Mouse (Mus musculus) MEL (cell line): ENCODE measurements around the gene Ces2h.
A peak's percentile ranks its signal among the peaks of the same experiment; 100 is the strongest.

Source experiments
- CTCF ChIP-seq, 3 experiments: IDR thresholded peaks in 2 of 3; conservative IDR thresholded peaks in 1 of 3; 2 replicates each; pipeline ENCODE4 v1.5.1; 2011 to 2012; ENCODE audit warnings: low read length in 3 of 3, low read depth in 2 of 3, mild to moderate bottlenecking in 2 of 3, improper control_type of control experiment in 1 of 3, inconsistent platforms in 1 of 3, mixed read lengths in 1 of 3, moderate library complexity in 1 of 3; ENCODE audit not compliant: control insufficient read depth in 1 of 3, insufficient read depth in 1 of 3, poor library complexity in 1 of 3, severe bottlenecking in 1 of 3
- EP300 ChIP-seq, 2 experiments: IDR thresholded peaks; 2 replicates each; pipeline ENCODE4 v1.6.1; 2011; ENCODE audit warnings: improper control_type of control experiment in 2 of 2, low read length in 2 of 2, low read depth in 1 of 2, mild to moderate bottlenecking in 1 of 2
- GATA1 ChIP-seq: IDR thresholded peaks from 2 replicates; pipeline ENCODE4 v1.6.1; 2011; ENCODE audit warnings: low read depth, low read length, improper control_type of control experiment
- HCFC1 ChIP-seq: IDR thresholded peaks from 2 replicates; pipeline ENCODE4 v1.6.1; 2012; ENCODE audit warnings: low read depth, mild to moderate bottlenecking, inconsistent platforms, low read length, improper control_type of control experiment, moderate library complexity
- KAT2A ChIP-seq: conservative IDR thresholded peaks from 2 replicates; pipeline ENCODE4 v1.6.1; 2012; ENCODE audit warnings: low read depth, low read length, improper control_type of control experiment, inconsistent platforms
- MAZ ChIP-seq: IDR thresholded peaks from 2 replicates; pipeline ENCODE4 v1.6.1; 2012; ENCODE audit warnings: low read depth, mild to moderate bottlenecking, inconsistent platforms, low read length, improper control_type of control experiment
- POLR2A ChIP-seq, 2 experiments: IDR thresholded peaks; 2 replicates each; pipeline ENCODE4 v1.6.1; 2011 to 2012; ENCODE audit warnings: low read length in 2 of 2, mild to moderate bottlenecking in 2 of 2, control low read depth in 1 of 2, improper control_type of control experiment in 1 of 2, low read depth in 1 of 2, moderate library complexity in 1 of 2; ENCODE audit not compliant: control insufficient read depth in 1 of 2, insufficient read depth in 1 of 2, poor library complexity in 1 of 2
- USF2 ChIP-seq, 2 experiments: IDR thresholded peaks; 2 replicates each; pipeline ENCODE4 v1.6.1; 2011 to 2012; ENCODE audit warnings: improper control_type of control experiment in 2 of 2, low read length in 2 of 2, borderline replicate concordance in 1 of 2, inconsistent platforms in 1 of 2, low read depth in 1 of 2, mild to moderate bottlenecking in 1 of 2; ENCODE audit not compliant: insufficient read depth in 1 of 2

GRCm38 (mm10) chr8:105011136-105011535 is 10.5 kb downstream of the Ces2h start:
- no peak for TF ChIP-seq MAZ
- TF ChIP-seq POLR2A (IDR thresholded peaks at IDR 0.05; ENCODE audit: control insufficient read depth in 1 of 2, insufficient read depth in 1 of 2, low read depth in 1 of 2, low read length in 2 of 2, poor library complexity in 1 of 2): no peak
- TF ChIP-seq GATA1: no peak
- TF ChIP-seq CTCF (IDR thresholded peaks at IDR 0.05 in 2 of 3, conservative IDR thresholded peaks at IDR 0.05 in 1 of 3; ENCODE audit: control insufficient read depth in 1 of 3, insufficient read depth in 1 of 3, low read depth in 2 of 3, low read length in 3 of 3, poor library complexity in 1 of 3, severe bottlenecking in 1 of 3): peak; percentile 44 to 66 (median 52); a peak in 5 of 6 replicates
- no peak for TF ChIP-seq USF2 (IDR thresholded peaks at IDR 0.05; ENCODE audit: borderline replicate concordance in 1 of 2, insufficient read depth in 1 of 2, low read depth in 1 of 2, low read length in 2 of 2)
- TF ChIP-seq KAT2A: no peak
- no peak for TF ChIP-seq EP300 (IDR thresholded peaks at IDR 0.05; ENCODE audit: low read depth in 1 of 2, low read length in 2 of 2)
- no peak for TF ChIP-seq HCFC1
